Mouse (Mus musculus) gastrocnemius, postnatal 10 days (tissue): ENCODE results near the gene Gm5346. TPM values are rescaled to one million over a fixed set of nuclear protein-coding genes. Genes with fewer than 3 reads are reported as not detected.
"Not testable (repeated sequence)": the region's sequence is repeated elsewhere in the genome, so short reads cannot be mapped to it uniquely, and the experiment has no call there.

Experiments used
- DNase-seq: peaks from one replicate; pipeline ENCODE4 v3.0.0; 2021; ENCODE audit warnings: mixed read lengths
- long read RNA-seq, 2 experiments: library from polyadenylated mRNA; stranded (forward); transcript quantifications; one replicate each; pipeline ENCODE4 v2.0.0; 2021
- total RNA-seq, 2 experiments: library from RNA; stranded (reverse); gene quantifications; 2 replicates each; pipeline ENCODE4 v1.2.3; 2021

Gm5346 gene
- total RNA-seq = not detected
- long read RNA-seq, experiment 1 = 0 reads
- long read RNA-seq, experiment 2 = 0 reads

DNA sequence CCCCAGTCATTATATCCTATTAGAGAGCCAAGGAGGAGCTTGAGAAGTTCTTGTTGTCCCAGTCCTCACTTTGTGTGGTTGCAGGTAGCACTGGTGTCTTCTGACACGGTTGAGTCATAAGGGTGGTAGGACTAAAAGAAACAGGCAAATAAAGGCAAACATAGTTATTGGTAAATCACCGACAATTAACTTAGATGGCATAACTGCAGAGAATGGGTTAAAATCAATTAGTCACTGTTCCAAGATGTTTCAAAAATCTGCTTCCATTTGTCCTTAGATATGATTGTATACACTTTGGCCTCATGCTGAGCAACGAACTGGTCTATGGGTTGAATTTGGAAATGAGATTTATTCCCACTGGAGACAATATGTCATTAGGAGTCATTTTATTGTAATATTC is at the start of gene Gm5346:
Gm5346 (minus strand) TSS at position 101 of the 400 bp plus-strand sequence.
- DNase-seq = no peak

DNA sequence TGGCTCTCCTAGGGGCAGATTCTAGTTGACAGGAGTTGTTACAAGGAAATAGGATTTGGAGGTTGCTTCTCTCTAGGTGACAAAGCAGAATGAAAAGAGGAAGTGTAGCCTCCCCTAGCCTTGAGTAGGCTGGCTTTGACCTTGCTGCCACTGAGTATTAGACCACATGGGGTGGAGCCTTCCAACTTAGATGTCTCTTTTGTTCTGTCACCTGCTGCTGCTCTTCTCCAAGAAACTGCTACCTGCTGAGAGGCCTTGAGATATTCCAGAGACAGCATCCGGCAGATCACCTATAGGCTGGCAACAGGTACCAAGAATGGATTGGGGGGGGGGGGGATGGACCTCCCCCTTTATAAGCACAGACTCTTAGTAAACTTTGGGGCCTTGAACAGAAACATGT is 11.0 kb downstream of the Gm5346 start:
- DNase-seq = no peak

DNA sequence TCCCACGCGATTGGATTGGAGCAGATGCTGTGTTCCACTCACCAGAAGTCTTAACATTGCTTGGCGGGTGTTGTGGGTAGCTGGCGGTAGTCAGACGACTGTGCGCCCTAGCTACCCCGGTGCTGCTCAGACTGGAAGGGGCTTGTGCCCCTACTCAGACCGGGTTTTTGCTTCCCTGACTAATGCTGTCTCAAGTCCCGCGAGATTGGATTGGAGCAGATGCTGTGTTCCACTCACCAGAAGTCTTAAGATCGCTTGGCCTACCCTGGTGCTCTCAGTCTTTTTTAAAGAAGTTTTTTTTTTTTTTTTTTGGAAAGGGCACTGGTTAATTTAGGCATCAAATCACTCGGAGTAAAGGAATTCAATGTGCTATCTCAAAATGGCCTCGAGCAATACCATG is 23.4 kb downstream of the Gm5346 start:
- not testable (repeated sequence) for DNase-seq

DNA sequence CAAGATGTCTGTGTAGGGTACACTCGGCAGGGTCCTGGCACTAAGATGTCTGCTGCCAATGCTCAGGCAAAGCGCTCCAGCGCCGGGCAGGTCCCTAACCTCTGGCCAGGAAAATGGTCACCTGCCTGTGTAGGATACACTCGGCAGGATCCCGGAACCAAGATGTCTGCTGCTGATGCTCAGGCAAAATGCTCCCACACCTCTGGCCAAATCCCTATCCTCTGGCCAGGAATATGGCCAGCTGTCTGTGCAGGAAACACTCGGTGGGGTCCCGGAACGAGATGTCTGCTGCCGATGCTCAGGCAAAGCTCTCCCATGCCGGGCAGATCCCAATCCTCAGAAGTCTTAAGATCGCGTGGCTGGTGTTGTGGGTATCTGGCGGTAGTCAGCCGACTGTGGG is 23.9 kb downstream of the Gm5346 start:
- DNase-seq = not testable (repeated sequence)

DNA sequence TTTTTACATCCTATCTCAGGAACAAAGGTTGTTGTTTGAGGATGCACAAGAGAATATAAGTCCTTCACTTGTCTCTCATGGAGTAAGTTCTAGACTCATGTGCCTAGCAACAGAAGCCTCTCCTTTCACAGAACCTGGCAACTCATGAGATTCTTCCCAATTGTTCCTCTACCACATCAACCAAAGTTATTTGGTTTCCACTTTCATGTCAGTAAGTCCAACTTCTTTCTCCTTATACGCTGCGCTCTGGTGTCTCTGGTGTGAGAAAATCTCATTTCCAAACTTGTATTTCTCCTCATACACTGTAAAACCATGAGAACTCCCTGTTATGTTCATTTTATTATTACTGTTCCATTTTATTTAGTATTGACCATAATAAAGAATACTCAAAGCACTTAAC is 50.5 kb downstream of the Gm5346 start, which contains the start of gene Adam26a:
Adam26a (minus strand) TSS at position 101 of the 400 bp plus-strand sequence.
- not testable (repeated sequence) for DNase-seq

Other genes with a start within 250 kb of the Gm5346 start
- not detected for gene Adam26b, start 99.2 kb downstream of the Gm5346 start, total RNA-seq
- not detected for gene Adam26a, start 50.6 kb downstream of the Gm5346 start, total RNA-seq
- gene Adam34, start 82.8 kb upstream of the Gm5346 start, total RNA-seq = not detected